Mouse (Mus musculus) embryonic fibroblast, embryonic 13.5 days (primary cell): ENCODE results near the gene Alg14.

Source experiments
- CTCF ChIP-seq: IDR thresholded peaks from 2 replicates; pipeline ENCODE4 v1.5.1; 2011; ENCODE audit warnings: mild to moderate bottlenecking, control low read depth, low read length, moderate library complexity, borderline replicate concordance; ENCODE audit not compliant: insufficient read depth
- POLR2A ChIP-seq: IDR thresholded peaks from 2 replicates; pipeline ENCODE4 v1.6.1; 2011; ENCODE audit warnings: low read depth, mild to moderate bottlenecking, control low read depth, low read length, moderate library complexity

DNA sequence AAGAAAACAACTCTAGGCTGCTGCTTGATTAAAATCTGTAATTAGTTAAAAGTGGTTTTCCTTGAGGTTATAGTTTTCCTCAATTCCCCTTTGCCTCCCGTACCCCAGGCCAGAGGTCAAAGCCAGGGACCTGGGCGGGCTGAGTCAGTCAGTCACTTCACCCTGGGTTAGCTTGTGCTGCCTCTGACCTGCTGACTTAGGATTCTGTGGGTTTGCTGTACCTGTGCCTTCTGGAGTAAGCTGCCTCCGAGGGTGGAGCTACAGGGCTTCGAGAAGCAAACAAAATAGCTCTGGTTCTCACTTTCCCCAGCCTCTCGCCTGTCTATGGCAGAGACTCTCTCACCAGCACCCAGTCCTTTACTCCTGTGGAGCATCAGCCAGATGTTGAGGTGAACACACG is 67.3 kb downstream of the Alg14 start:
- TF ChIP-seq POLR2A (no peak), CTCF (no peak)
